Mouse (Mus musculus) hindbrain, embryonic 12.5 days (tissue): ENCODE measurements around the gene Cwh43. TPM values are rescaled to one million over a fixed set of nuclear protein-coding genes. Genes with fewer than 3 reads are reported as not detected.
A peak's percentile ranks its signal among the peaks of the same experiment; 100 is the strongest.

Experiments used
- ATAC-seq: fragments of 200-750 bp; cut with Nextera tagmentation; 2 replicates; pipeline ENCODE4 v1.8.0; 2017; ENCODE audit warnings: moderate TSS enrichment; ENCODE audit not compliant: low FRiP score
- H3K27ac ChIP-seq: fragments of 300-500 bp; sonication (generic); 2 replicates; pipeline ENCODE4 v1.5.1; 2016; ENCODE audit warnings: mild to moderate bottlenecking
- H3K27me3 ChIP-seq: fragments of 300-500 bp; sonication (generic); 2 replicates; pipeline ENCODE4 v1.6.1; 2016; ENCODE audit warnings: mild to moderate bottlenecking
- H3K36me3 ChIP-seq: fragments of 300-500 bp; sonication (generic); 2 replicates; pipeline ENCODE4 v1.6.1; 2016; ENCODE audit warnings: mild to moderate bottlenecking
- H3K4me1 ChIP-seq: fragments of 300-500 bp; sonication (generic); 2 replicates; pipeline ENCODE4 v1.6.1; 2016
- H3K4me2 ChIP-seq: fragments of 300-500 bp; sonication (generic); replicated peaks from 2 replicates; pipeline ENCODE4 v1.6.1; 2016; ENCODE audit warnings: mild to moderate bottlenecking
- H3K4me3 ChIP-seq: fragments of 300-500 bp; sonication (generic); 2 replicates; pipeline ENCODE4 v1.5.1; 2016; ENCODE audit warnings: mild to moderate bottlenecking
- H3K9ac ChIP-seq: fragments of 300-500 bp; sonication (generic); 2 replicates; pipeline ENCODE4 v1.6.1; 2016; ENCODE audit warnings: mild to moderate bottlenecking, moderate library complexity
- H3K9me3 ChIP-seq: fragments of 300-500 bp; sonication (generic); replicated peaks from 2 replicates; pipeline ENCODE4 v1.6.1; 2016; ENCODE audit warnings: mild to moderate bottlenecking
- WGBS: fragments of 180-500 bp; shearing (Covaris S2); methylation state at CpG from one replicate; pipeline ENCODE4 v1.1.7; 2016; 5-methylcytosine and 5-hydroxymethylcytosine counted together
- polyA plus RNA-seq: library from polyadenylated mRNA; unstranded; fragments of >200 nt; fragmentation: Nextera tagmentation; extraction: Ambion mirVana; gene quantifications from 2 replicates; pipeline ENCODE4 v1.2.1, GENCODE M21; 2016

Cwh43 gene
- 0.20 TPM in 1 of 2 replicates, not detected in the other for polyA plus RNA-seq

DNA sequence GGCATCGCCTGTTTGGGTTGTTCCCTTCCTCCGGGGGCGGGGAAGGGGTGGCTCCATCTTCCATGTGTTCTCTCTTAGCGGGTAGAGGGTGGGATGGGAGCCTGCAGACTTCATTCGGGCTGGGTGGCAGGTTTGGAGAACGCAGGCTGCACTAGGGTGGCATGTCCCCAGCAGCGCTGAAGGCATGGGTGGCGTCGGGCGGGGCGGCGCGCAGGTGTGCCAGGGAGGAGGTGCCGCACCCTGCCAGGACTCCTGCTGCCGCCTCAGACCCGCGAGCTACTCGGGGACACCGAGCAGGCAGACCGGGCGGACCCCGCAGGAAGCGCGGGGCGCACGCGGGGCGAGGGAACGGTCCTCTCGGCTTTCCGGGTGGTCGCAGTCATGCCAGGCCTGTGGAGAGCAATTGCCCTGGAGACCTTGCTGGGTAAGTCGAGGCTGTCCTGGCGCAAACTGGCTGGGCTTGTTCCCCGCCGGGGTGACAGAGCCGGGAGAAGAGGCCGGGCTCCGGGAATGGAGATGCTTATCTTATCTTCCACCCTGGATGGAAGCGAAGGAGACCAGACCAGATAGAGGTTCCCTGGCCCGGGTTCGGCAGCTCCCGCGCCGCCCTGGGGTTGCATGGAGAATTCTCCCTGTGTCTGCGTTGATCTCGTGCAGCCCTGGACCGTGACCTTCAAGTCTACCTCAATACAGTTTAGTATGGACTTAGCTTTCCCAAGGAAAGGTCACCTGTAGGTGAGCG is at the start of gene Cwh43:
Gene Cwh43, plus strand, starts transcription at position 95 of the 742 bp plus-strand sequence.
- 3% methylated on average over 49 of the region's 49 CpGs for WGBS
- H3K4me1 ChIP-seq: peaks cover 8% of the 10 kb centered on the region
- H3K4me2 ChIP-seq: peak within 1 kb of the TSS; percentile 69
- H3K27ac ChIP-seq: no peak within 1 kb of the TSS
- no peaks in the 10 kb centered on the region for H3K9me3 ChIP-seq
- ATAC-seq: 0 out of 2 replicates have a peak, but pooled peaks have one; percentile 19
- H3K4me3 ChIP-seq: peak within 1 kb of the TSS; percentile 36
- peaks cover 45% of the 10 kb centered on the region for H3K27me3 ChIP-seq
- H3K9ac ChIP-seq: peak within 1 kb of the TSS; percentile 28; the same call in 1 of the 2 replicates
- H3K36me3 ChIP-seq: no peaks in the 10 kb centered on the region

DNA sequence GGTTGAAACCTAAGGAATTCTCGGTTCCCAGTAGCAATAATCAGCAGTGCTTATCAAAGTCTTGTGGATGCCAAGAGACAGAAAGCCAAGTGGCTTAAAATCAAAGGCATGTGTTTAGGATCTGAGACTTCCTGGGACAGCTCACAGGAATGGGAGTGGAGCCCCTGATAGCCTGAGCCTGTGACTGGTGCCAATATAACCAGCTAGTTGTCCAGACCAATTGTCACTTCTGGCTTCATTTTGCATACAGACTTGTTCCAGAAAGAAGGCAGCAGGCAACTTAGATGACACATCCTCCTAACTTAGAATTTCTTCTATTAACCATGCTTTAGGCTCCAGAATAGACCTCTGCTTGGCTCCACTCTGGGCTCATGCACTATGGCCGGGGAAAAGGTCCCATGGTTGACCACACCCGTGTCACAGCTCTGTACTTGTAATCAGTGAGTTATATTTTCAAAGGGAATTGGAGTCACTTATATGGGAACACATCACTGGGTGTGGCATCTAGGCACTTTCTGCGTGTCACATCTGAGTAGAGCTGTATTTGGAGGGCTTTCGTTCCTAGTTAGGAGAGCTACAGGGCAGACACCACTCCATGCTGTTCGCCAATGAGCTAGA is 46.6 kb upstream of the Cwh43 start:
- Histone ChIP-seq H3K27me3 (no peaks in the 10 kb centered on the region; the same call in 1 of the 2 replicates), H3K9ac (no peak overlapping the region), H3K36me3 (no peaks in the 10 kb centered on the region), H3K27ac (no peak overlapping the region), H3K4me2 (peak overlapping the region; percentile 36), H3K9me3 (no peaks in the 10 kb centered on the region), H3K4me3 (no peak overlapping the region), H3K4me1 (no peaks in the 10 kb centered on the region)
- 79% methylated on average over 6 of the region's 6 CpGs for WGBS
- ATAC-seq: no peak

DNA sequence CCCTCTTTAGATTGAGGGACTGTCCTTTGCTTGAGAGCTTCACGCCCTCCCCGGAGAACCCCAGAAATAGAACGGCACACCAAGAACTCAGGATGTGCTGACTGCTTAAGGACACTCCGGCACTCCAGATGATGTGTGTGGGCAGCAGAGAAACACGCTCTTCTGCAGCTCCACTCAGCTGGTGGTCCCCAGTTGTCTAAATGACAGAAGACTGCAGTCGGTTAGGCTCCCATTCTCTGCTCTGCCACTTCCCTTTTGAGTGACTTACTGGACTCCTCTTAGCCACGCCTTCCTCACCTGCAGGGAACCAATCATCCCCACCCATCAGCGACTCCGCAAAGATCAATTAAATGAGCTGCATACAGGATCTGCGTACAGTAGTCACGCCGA is 46.1 kb upstream of the Cwh43 start:
- Histone ChIP-seq H3K27ac (no peak overlapping the region), H3K4me2 (peak overlapping the region; percentile 36), H3K36me3 (no peaks in the 10 kb centered on the region), H3K27me3 (no peaks in the 10 kb centered on the region; the same call in 1 of the 2 replicates), H3K4me1 (no peaks in the 10 kb centered on the region), H3K4me3 (no peak overlapping the region), H3K9me3 (no peaks in the 10 kb centered on the region), H3K9ac (no peak overlapping the region)
- 30% methylated on average over 12 of the region's 12 CpGs for WGBS
- no peak for ATAC-seq

DNA sequence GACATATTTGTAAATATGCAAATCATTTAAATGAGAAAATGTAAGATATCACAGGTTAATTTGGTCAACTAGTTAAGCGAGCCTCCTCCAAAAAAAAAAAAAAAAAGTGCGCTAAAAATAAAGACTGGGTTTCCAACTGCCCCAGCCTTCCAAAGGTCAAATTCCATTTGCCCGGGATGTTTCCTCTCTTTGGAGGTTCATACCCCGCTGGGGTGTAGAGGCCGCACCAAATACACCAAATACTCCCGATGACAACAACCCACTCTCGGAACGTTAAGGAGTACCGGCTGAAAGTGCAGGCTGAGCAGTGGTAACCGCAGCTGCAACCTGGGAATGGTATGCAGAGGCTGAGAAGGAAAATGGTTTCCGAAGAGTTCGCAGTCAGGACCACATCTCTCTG is 45.6 kb upstream of the Cwh43 start:
- WGBS: 18% methylated on average over 12 of the region's 12 CpGs
- no peak overlapping the region for H3K27ac ChIP-seq
- H3K9me3 ChIP-seq: no peaks in the 10 kb centered on the region
- no peak overlapping the region for H3K9ac ChIP-seq
- no peaks in the 10 kb centered on the region; the same call in 1 of the 2 replicates for H3K27me3 ChIP-seq
- no peak overlapping the region for H3K4me3 ChIP-seq
- no peak for ATAC-seq
- no peaks in the 10 kb centered on the region for H3K4me1 ChIP-seq
- peak overlapping the region; percentile 36 for H3K4me2 ChIP-seq
- no peaks in the 10 kb centered on the region for H3K36me3 ChIP-seq

DNA sequence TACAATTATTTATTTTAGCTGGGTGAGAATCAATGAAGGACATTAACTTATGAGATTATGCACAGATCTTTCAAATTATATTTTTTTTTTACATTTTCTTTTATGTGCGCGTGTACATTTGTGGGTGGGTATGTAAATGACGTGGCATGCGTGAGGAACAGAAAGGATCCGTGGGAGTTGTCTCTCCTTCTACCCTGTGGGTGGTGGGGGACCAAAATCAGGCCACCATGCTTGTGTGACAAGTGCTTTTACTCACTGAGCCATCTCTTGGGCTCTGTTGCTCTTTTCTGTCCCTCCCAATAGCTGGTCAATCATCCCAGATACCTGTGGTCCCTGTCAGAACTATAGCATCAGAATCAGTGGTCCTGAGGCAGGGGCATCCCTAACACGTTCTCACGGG is 43.5 kb upstream of the Cwh43 start:
- WGBS: 88% methylated on average over 7 of the region's 7 CpGs

DNA sequence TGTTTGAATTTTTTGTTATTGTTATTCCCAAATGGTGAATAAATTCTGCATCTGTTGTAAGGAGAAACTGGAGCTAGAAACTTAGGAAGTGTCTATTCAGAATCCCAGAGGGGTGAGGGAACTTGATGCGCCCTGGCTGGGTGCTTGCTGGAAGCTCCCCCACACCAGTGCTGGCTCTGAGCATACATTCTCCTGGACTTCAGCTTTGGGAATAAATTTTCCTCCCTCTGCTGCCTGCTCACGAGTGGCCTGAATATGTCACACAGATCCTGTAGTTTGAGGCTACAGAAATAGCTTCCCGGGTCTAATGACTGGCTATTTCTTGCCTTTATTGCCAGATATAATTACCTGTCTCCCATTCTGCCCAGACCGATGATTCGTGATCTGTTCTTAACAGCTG is 43.1 kb upstream of the Cwh43 start:
- 87% methylated on average over 5 of the region's 5 CpGs for WGBS
- H3K9ac ChIP-seq: no peak overlapping the region
- no peaks in the 10 kb centered on the region for H3K36me3 ChIP-seq
- H3K27me3 ChIP-seq: no peaks in the 10 kb centered on the region; the same call in 1 of the 2 replicates
- H3K4me1 ChIP-seq: no peaks in the 10 kb centered on the region
- no peak for ATAC-seq
- no peak overlapping the region for H3K4me2 ChIP-seq
- no peak overlapping the region for H3K27ac ChIP-seq
- no peak overlapping the region for H3K4me3 ChIP-seq
- H3K9me3 ChIP-seq: no peaks in the 10 kb centered on the region

More for the DNA sequence above, 43.5 kb upstream of the Cwh43 start:
- Histone ChIP-seq H3K36me3 (no peaks in the 10 kb centered on the region), H3K4me2 (no peak overlapping the region), H3K27ac (no peak overlapping the region), H3K27me3 (no peaks in the 10 kb centered on the region; the same call in 1 of the 2 replicates), H3K9me3 (no peaks in the 10 kb centered on the region), H3K4me1 (no peaks in the 10 kb centered on the region), H3K9ac (no peak overlapping the region), H3K4me3 (no peak overlapping the region)
- ATAC-seq: no peak

DNA sequence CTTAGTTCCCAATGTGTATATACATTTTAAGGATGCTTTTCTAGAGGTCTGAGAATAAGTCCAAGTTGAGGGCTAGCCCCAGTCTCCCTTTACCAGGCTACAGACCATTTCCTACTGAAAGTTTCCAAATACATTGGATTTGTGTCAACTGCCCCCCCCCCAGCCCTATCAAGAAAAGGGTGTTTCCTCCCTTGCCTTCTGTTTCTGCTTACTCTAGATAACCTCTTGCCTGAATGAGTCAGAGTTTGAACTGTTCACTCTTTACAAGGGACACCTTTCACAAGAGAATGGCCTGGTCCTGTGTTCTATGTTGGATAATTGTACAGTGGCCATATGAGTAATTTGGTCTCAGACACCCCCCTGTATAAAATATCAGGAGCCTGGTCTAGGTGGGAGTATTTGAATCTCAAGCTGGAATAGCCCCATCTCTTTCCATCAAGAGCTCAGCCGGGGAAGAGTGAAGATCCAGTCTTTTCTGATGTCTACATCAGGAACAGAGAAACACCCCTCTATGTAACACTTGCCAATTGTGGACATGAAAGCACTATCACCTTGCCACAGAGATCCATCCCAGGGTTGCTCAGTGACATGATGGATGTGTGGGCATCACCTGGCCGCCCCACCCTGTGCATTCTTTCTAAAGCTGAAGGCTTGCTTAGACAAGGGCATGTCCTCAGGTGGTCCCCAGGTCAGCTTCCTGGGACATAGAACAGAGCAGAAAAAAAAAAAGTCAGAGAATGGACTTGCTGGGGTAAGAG is 41.6 kb upstream of the Cwh43 start:
- no peaks in the 10 kb centered on the region; the same call in 1 of the 2 replicates for H3K27me3 ChIP-seq
- no peak overlapping the region for H3K4me3 ChIP-seq
- no peak overlapping the region for H3K4me2 ChIP-seq
- H3K27ac ChIP-seq: no peak overlapping the region
- WGBS: 81% methylated on average over 2 of the region's 2 CpGs
- H3K4me1 ChIP-seq: no peaks in the 10 kb centered on the region
- H3K9ac ChIP-seq: no peak overlapping the region
- H3K36me3 ChIP-seq: no peaks in the 10 kb centered on the region
- H3K9me3 ChIP-seq: no peaks in the 10 kb centered on the region
- ATAC-seq: no peak

DNA sequence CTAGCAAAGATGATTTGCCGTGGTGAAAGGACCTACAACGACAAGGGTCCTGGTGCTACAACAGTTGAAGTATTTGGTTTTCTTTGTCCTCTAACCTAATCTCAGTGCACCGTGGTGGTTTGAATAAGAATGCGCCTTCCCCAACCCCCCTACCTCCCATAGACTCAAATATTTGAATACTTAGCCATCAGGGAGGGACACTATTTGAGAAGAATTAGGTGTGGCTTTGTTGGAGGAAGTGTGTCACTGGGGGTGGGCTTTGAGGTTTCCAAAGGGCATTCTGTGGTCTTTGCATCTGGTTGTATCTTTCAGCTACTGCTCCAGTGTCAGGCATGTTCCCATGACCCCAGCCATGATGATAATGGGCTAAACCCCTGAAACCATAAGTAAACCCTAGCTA is 38.0 kb upstream of the Cwh43 start:
- WGBS: 73% methylated on average over 4 of the region's 4 CpGs
- Histone ChIP-seq H3K9ac (no peak overlapping the region), H3K4me3 (no peak overlapping the region), H3K4me1 (no peaks in the 10 kb centered on the region), H3K4me2 (no peak overlapping the region), H3K9me3 (no peaks in the 10 kb centered on the region), H3K27ac (no peak overlapping the region), H3K36me3 (no peaks in the 10 kb centered on the region), H3K27me3 (no peaks in the 10 kb centered on the region)
- ATAC-seq: no peak

DNA sequence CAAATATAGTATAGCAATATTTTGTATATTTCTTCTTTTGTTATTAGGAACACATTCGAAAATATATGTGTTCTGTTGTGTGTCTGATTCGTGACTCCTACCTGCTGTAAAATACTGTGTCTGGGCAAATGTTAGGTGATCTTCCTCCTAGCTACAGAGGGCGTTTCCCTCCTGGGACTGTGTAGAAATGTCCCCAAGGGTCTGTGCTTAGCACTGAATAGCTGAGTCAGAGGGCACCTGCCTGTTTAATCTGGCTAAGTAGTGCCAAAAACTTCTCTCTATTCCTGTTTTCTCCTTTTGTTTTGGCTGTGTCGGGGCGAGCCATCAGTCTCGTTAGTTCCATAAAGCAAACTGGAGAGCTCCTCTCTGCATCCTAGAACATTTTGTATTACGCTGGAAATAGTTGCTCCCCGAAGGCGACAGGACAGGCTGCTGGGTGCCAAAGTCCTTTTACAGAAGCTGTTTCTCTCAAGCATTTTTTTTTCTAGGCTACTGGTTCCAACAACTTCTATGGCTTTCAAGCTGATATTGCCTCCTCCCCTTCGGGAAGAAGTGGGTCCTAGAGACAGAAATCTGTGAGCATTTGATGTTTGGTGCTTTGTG is 36.9 kb upstream of the Cwh43 start:
- Histone ChIP-seq H3K36me3 (no peaks in the 10 kb centered on the region), H3K27me3 (no peaks in the 10 kb centered on the region), H3K27ac (no peak overlapping the region), H3K4me1 (no peaks in the 10 kb centered on the region), H3K9me3 (no peaks in the 10 kb centered on the region), H3K9ac (no peak overlapping the region), H3K4me2 (no peak overlapping the region), H3K4me3 (no peak overlapping the region)
- no peak for ATAC-seq
- WGBS: 82% methylated on average over 10 of the region's 10 CpGs

DNA sequence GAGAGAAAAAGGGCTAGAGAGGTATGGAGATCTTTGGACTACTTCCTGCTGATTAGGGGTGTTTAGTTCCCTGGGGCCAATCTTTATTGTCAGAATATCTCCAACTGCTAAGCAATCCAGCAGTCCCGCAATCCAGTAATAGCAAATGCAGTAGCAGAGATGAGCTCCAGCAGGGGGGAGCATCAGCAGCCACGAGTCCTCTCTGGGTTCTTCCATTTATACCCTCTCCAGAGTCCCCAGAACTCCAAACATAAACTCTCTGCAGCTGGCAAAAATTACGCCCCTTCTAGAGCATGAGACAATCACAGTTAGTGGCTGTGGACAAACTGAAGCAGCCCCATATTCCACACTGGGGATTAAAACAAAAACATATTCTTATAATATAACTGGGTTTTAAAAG is 36.1 kb upstream of the Cwh43 start:
- no peaks in the 10 kb centered on the region for H3K9me3 ChIP-seq
- no peak overlapping the region for H3K27ac ChIP-seq
- H3K4me2 ChIP-seq: no peak overlapping the region
- H3K36me3 ChIP-seq: no peaks in the 10 kb centered on the region
- H3K4me3 ChIP-seq: no peak overlapping the region
- ATAC-seq: no peak
- H3K9ac ChIP-seq: no peak overlapping the region
- H3K27me3 ChIP-seq: no peaks in the 10 kb centered on the region
- WGBS: 59% methylated on average over 3 of the region's 3 CpGs
- no peaks in the 10 kb centered on the region for H3K4me1 ChIP-seq

DNA sequence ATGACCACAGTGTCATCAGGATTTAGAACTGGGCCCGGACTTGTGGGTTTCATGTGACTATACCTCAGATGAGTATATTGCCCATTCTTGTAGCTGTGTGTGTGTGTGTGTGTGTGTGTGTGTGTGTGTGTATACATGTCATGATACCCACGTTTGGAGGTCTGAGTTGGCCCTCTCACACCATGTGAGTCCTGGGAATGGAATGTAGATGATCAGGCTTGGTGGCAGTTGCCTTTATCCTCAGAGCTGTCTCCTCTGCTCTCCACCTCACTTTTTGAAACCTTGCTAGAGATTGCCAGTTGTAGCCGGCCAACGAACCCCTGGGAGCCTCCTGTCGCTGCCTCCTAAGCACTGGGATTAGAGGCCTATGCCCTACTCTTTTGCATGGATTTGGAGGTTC is 33.3 kb upstream of the Cwh43 start:
- 83% methylated on average over 5 of the region's 5 CpGs for WGBS
- Histone ChIP-seq H3K4me1 (no peaks in the 10 kb centered on the region), H3K9ac (no peak overlapping the region), H3K9me3 (no peaks in the 10 kb centered on the region), H3K4me3 (no peak overlapping the region), H3K36me3 (no peaks in the 10 kb centered on the region), H3K4me2 (no peak overlapping the region), H3K27ac (no peak overlapping the region), H3K27me3 (no peaks in the 10 kb centered on the region)
- no peak for ATAC-seq

DNA sequence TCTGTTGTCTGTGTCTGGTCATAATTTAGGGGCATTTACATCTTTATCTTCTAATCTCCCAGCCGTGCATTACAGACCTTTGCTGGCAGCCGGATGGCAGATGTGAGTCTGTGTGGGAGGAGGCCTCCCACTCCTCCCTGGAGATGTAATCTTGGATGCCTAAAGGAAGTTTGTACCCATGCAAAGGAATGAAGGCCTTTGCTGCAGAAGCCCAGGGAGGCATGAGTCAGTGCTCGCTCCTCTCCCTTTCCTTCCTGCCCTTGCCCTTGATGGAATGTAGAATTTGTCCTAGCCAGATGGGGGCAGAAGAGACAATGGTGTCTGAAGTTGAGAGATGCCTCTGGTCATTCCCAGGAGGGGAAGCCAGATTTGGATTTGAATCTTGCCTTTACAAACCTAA is 32.7 kb upstream of the Cwh43 start:
- Histone ChIP-seq H3K4me2 (no peak overlapping the region), H3K4me1 (no peaks in the 10 kb centered on the region), H3K36me3 (no peaks in the 10 kb centered on the region), H3K4me3 (no peak overlapping the region), H3K9ac (no peak overlapping the region), H3K9me3 (no peaks in the 10 kb centered on the region), H3K27ac (no peak overlapping the region), H3K27me3 (no peaks in the 10 kb centered on the region)
- 68% methylated on average over 3 of the region's 3 CpGs for WGBS
- no peak for ATAC-seq
